Mouse (Mus musculus): ENCODE results near the gene Efna2. TPM values are rescaled to one million over a fixed set of nuclear protein-coding genes. Genes with fewer than 3 reads are reported as not detected.

Gene Efna2
- polyA plus RNA-seq, 1 experiment from 2014 or later = 51.3 TPM

- H3K9ac ChIP-seq (ENCODE audit: low read length) = no peak within 1 kb of the TSS
- H3K4me2 ChIP-seq (ENCODE audit: low read depth, severe bottlenecking) = peak within 1 kb of the TSS; percentile 76
- no peaks in the 10 kb centered on the region for H3K9me3 ChIP-seq (ENCODE audit: control insufficient read depth, low read length)
- peaks cover 23% of the 10 kb centered on the region for H3K27me3 ChIP-seq (ENCODE audit: control insufficient read depth, insufficient read depth, low read length)
- no peak for ATAC-seq (ENCODE audit: insufficient number of reproducible peaks, low FRiP score, low TSS enrichment, low read depth)
- H3K4me1 ChIP-seq (ENCODE audit: control insufficient read depth, insufficient read depth, low read length) = peaks cover 24% of the 10 kb centered on the region
- H3K4me3 ChIP-seq (ENCODE audit: low read depth, low read length) = peak within 1 kb of the TSS; percentile 67
- DNase-seq (ENCODE audit: low spot score) = no peak
- H3K27ac ChIP-seq (replicated peaks; ENCODE audit: low read depth, low read length) = peak within 1 kb of the TSS; percentile 48
- 69% methylated on average over 10 of the region's 10 CpGs for WGBS
- peaks cover 12% of the 10 kb centered on the region for H3K36me3 ChIP-seq (ENCODE audit: control insufficient read depth, insufficient read depth, low read length)
These were observed 38.6 kb upstream of the Efna2 start, which contains the start of gene Cbarp for GRCm38 (mm10) chr10:80140666-80141035. Gene Cbarp, minus strand, starts transcription at chr10:80140835.

GRCm38 (mm10) chr10:80141243-80141642 is 38.0 kb upstream of the Efna2 start:
- Histone ChIP-seq H3K27me3 (ENCODE audit: control insufficient read depth, insufficient read depth, low read length) (peaks cover 18% of the 10 kb centered on the region), H3K9me3 (ENCODE audit: control insufficient read depth, low read length) (no peaks in the 10 kb centered on the region), H3K4me2 (ENCODE audit: low read depth, severe bottlenecking) (peak overlapping the region; percentile 76), H3K9ac (ENCODE audit: low read length) (no peak overlapping the region), H3K36me3 (ENCODE audit: control insufficient read depth, insufficient read depth, low read length) (peaks cover 18% of the 10 kb centered on the region), H3K27ac (replicated peaks; ENCODE audit: low read depth, low read length) (peak overlapping the region; percentile 48), H3K4me3 (ENCODE audit: low read depth, low read length) (peak overlapping the region; percentile 56), H3K4me1 (ENCODE audit: control insufficient read depth, insufficient read depth, low read length) (peaks cover 30% of the 10 kb centered on the region)
- WGBS = under 1% methylated on average over 29 of the region's 29 CpGs
- ATAC-seq (ENCODE audit: insufficient number of reproducible peaks, low FRiP score, low TSS enrichment, low read depth) = peak; percentile 49
- DNase-seq (ENCODE audit: low spot score) = peak; percentile 93

- Histone ChIP-seq H3K9ac (ENCODE audit: low read length) (peak overlapping the region; percentile 56), H3K4me2 (ENCODE audit: low read depth, severe bottlenecking) (peak overlapping the region; percentile 76), H3K27me3 (ENCODE audit: control insufficient read depth, insufficient read depth, low read length) (peaks cover 10% of the 10 kb centered on the region), H3K9me3 (ENCODE audit: control insufficient read depth, low read length) (no peaks in the 10 kb centered on the region), H3K27ac (replicated peaks; ENCODE audit: low read depth, low read length) (0 out of 2 replicates have a peak overlapping the region, but pooled peaks have one; percentile 12), H3K36me3 (ENCODE audit: control insufficient read depth, insufficient read depth, low read length) (peaks cover 18% of the 10 kb centered on the region), H3K4me3 (ENCODE audit: low read depth, low read length) (peak overlapping the region; percentile 56), H3K4me1 (ENCODE audit: control insufficient read depth, insufficient read depth, low read length) (peaks cover 26% of the 10 kb centered on the region)
- ATAC-seq (ENCODE audit: insufficient number of reproducible peaks, low FRiP score, low TSS enrichment, low read depth) (peak; percentile 81), DNase-seq (ENCODE audit: low spot score) (peak; percentile 94)
- WGBS = under 1% methylated on average over 43 of the region's 43 CpGs
These were observed 37.3 kb upstream of the Efna2 start for GRCm38 (mm10) chr10:80141786-80142529.

GRCm38 (mm10) chr10:80142530-80142925 is 36.8 kb upstream of the Efna2 start:
- H3K27ac ChIP-seq (replicated peaks; ENCODE audit: low read depth, low read length) = no peak overlapping the region
- H3K36me3 ChIP-seq (ENCODE audit: control insufficient read depth, insufficient read depth, low read length) = peaks cover 18% of the 10 kb centered on the region
- 0 out of 2 replicates have a peak, but pooled peaks cover 6% of the 10 kb centered on the region for H3K27me3 ChIP-seq (ENCODE audit: control insufficient read depth, insufficient read depth, low read length)
- ATAC-seq (ENCODE audit: insufficient number of reproducible peaks, low FRiP score, low TSS enrichment, low read depth) = peak; percentile 15; the same call in 1 of the 2 replicates
- peak overlapping the region; percentile 56 for H3K4me3 ChIP-seq (ENCODE audit: low read depth, low read length)
- peak overlapping the region; percentile 76 for H3K4me2 ChIP-seq (ENCODE audit: low read depth, severe bottlenecking)
- no peak for DNase-seq (ENCODE audit: low spot score)
- WGBS = 1% methylated on average over 15 of the region's 15 CpGs
- no peaks in the 10 kb centered on the region for H3K9me3 ChIP-seq (ENCODE audit: control insufficient read depth, low read length)
- H3K4me1 ChIP-seq (ENCODE audit: control insufficient read depth, insufficient read depth, low read length) = peaks cover 22% of the 10 kb centered on the region
- peak overlapping the region; percentile 56 for H3K9ac ChIP-seq (ENCODE audit: low read length)

GRCm38 (mm10) chr10:80143664-80144063 is 35.6 kb upstream of the Efna2 start:
- 92% methylated on average over 7 of the region's 7 CpGs for WGBS
- no peak for DNase-seq (ENCODE audit: low spot score)
- Histone ChIP-seq H3K4me1 (ENCODE audit: control insufficient read depth, insufficient read depth, low read length) (peaks cover 18% of the 10 kb centered on the region; the same call in 1 of the 2 replicates), H3K9me3 (ENCODE audit: control insufficient read depth, low read length) (no peaks in the 10 kb centered on the region), H3K9ac (ENCODE audit: low read length) (no peak overlapping the region), H3K27me3 (ENCODE audit: control insufficient read depth, insufficient read depth, low read length) (no peaks in the 10 kb centered on the region), H3K4me2 (ENCODE audit: low read depth, severe bottlenecking) (no peak overlapping the region), H3K27ac (replicated peaks; ENCODE audit: low read depth, low read length) (no peak overlapping the region), H3K36me3 (ENCODE audit: control insufficient read depth, insufficient read depth, low read length) (peaks cover 18% of the 10 kb centered on the region), H3K4me3 (ENCODE audit: low read depth, low read length) (peak overlapping the region; percentile 0; the same call in 1 of the 2 replicates)
- no peak for ATAC-seq (ENCODE audit: insufficient number of reproducible peaks, low FRiP score, low TSS enrichment, low read depth)

- 90% methylated on average over 12 of the region's 12 CpGs for WGBS
- Histone ChIP-seq H3K4me1 (ENCODE audit: control insufficient read depth, insufficient read depth, low read length) (peaks cover 16% of the 10 kb centered on the region; the same call in 1 of the 2 replicates), H3K9ac (ENCODE audit: low read length) (no peak overlapping the region), H3K36me3 (ENCODE audit: control insufficient read depth, insufficient read depth, low read length) (peaks cover 18% of the 10 kb centered on the region), H3K27ac (replicated peaks; ENCODE audit: low read depth, low read length) (no peak overlapping the region), H3K27me3 (ENCODE audit: control insufficient read depth, insufficient read depth, low read length) (no peaks in the 10 kb centered on the region), H3K4me2 (ENCODE audit: low read depth, severe bottlenecking) (no peak overlapping the region), H3K9me3 (ENCODE audit: control insufficient read depth, low read length) (no peaks in the 10 kb centered on the region), H3K4me3 (ENCODE audit: low read depth, low read length) (no peak overlapping the region)
- ATAC-seq (ENCODE audit: insufficient number of reproducible peaks, low FRiP score, low TSS enrichment, low read depth) = no peak
- DNase-seq (ENCODE audit: low spot score) = no peak
These were observed 35.1 kb upstream of the Efna2 start for GRCm38 (mm10) chr10:80144159-80144558.

GRCm38 (mm10) chr10:80144864-80145838 is 34.1 kb upstream of the Efna2 start:
- H3K9ac ChIP-seq (ENCODE audit: low read length) = no peak overlapping the region
- H3K4me2 ChIP-seq (ENCODE audit: low read depth, severe bottlenecking) = no peak overlapping the region
- ATAC-seq (ENCODE audit: insufficient number of reproducible peaks, low FRiP score, low TSS enrichment, low read depth) (no peak), DNase-seq (ENCODE audit: low spot score) (peak; percentile 83)
- no peaks in the 10 kb centered on the region for H3K9me3 ChIP-seq (ENCODE audit: control insufficient read depth, low read length)
- no peak overlapping the region for H3K4me3 ChIP-seq (ENCODE audit: low read depth, low read length)
- 79% methylated on average over 20 of the region's 20 CpGs for WGBS
- H3K36me3 ChIP-seq (ENCODE audit: control insufficient read depth, insufficient read depth, low read length) = peaks cover 20% of the 10 kb centered on the region
- no peaks in the 10 kb centered on the region for H3K27me3 ChIP-seq (ENCODE audit: control insufficient read depth, insufficient read depth, low read length)
- H3K27ac ChIP-seq (replicated peaks; ENCODE audit: low read depth, low read length) = no peak overlapping the region
- H3K4me1 ChIP-seq (ENCODE audit: control insufficient read depth, insufficient read depth, low read length) = peaks cover 16% of the 10 kb centered on the region; the same call in 1 of the 2 replicates

- no peak for ATAC-seq (ENCODE audit: insufficient number of reproducible peaks, low FRiP score, low TSS enrichment, low read depth)
- WGBS = 88% methylated on average over 6 of the region's 6 CpGs
- peak overlapping the region; percentile 5; the same call in 1 of the 2 replicates for H3K4me3 ChIP-seq (ENCODE audit: low read depth, low read length)
- H3K4me1 ChIP-seq (ENCODE audit: control insufficient read depth, insufficient read depth, low read length) = peaks cover 14% of the 10 kb centered on the region; the same call in 1 of the 2 replicates
- no peaks in the 10 kb centered on the region for H3K27me3 ChIP-seq (ENCODE audit: control insufficient read depth, insufficient read depth, low read length)
- no peaks in the 10 kb centered on the region for H3K9me3 ChIP-seq (ENCODE audit: control insufficient read depth, low read length)
- H3K9ac ChIP-seq (ENCODE audit: low read length) = no peak overlapping the region
- H3K4me2 ChIP-seq (ENCODE audit: low read depth, severe bottlenecking) = no peak overlapping the region
- no peak for DNase-seq (ENCODE audit: low spot score)
- peaks cover 20% of the 10 kb centered on the region for H3K36me3 ChIP-seq (ENCODE audit: control insufficient read depth, insufficient read depth, low read length)
- H3K27ac ChIP-seq (replicated peaks; ENCODE audit: low read depth, low read length) = no peak overlapping the region
These were observed 33.4 kb upstream of the Efna2 start for GRCm38 (mm10) chr10:80145896-80146295.

Data from limb, embryonic 11.5 days (tissue).